Mouse (Mus musculus): ENCODE results near the gene Tmem151a. TPM values are rescaled to one million over a fixed set of nuclear protein-coding genes. Genes with fewer than 3 reads are reported as not detected.

Tmem151a gene
- polyA plus RNA-seq, 1 experiment from 2014 or later: 23.7 TPM

- Histone ChIP-seq H3K4me2 (ENCODE audit: low read depth, low read length) (no peak overlapping the region), H3K27me3 (ENCODE audit: control insufficient read depth, insufficient read depth, low read length) (peaks cover 6% of the 10 kb centered on the region), H3K4me3 (ENCODE audit: low read depth, low read length) (no peak overlapping the region), H3K4me1 (ENCODE audit: control insufficient read depth, insufficient read depth, low read length) (peaks cover 3% of the 10 kb centered on the region; the same call in 1 of the 2 replicates), H3K27ac (ENCODE audit: low read depth, low read length) (no peak overlapping the region), H3K9ac (replicated peaks; ENCODE audit: low read depth, low read length) (no peak overlapping the region), H3K36me3 (ENCODE audit: control insufficient read depth, insufficient read depth, low read length) (no peaks in the 10 kb centered on the region), H3K9me3 (ENCODE audit: control insufficient read depth, low read length) (no peaks in the 10 kb centered on the region)
- 79% methylated on average over 6 of the region's 6 CpGs for WGBS
- ATAC-seq (ENCODE audit: low read depth): no peak
These were observed 22.9 kb downstream of the Tmem151a start for GRCm38 (mm10) chr19:5062446-5062845.

GRCm38 (mm10) chr19:5062041-5062440 lies 23.3 kb downstream of the Tmem151a start:
- Histone ChIP-seq H3K36me3 (ENCODE audit: control insufficient read depth, insufficient read depth, low read length) (no peaks in the 10 kb centered on the region), H3K4me3 (ENCODE audit: low read depth, low read length) (no peak overlapping the region), H3K4me2 (ENCODE audit: low read depth, low read length) (no peak overlapping the region), H3K9ac (replicated peaks; ENCODE audit: low read depth, low read length) (no peak overlapping the region), H3K27ac (ENCODE audit: low read depth, low read length) (no peak overlapping the region), H3K9me3 (ENCODE audit: control insufficient read depth, low read length) (no peaks in the 10 kb centered on the region), H3K27me3 (ENCODE audit: control insufficient read depth, insufficient read depth, low read length) (peaks cover 3% of the 10 kb centered on the region), H3K4me1 (ENCODE audit: control insufficient read depth, insufficient read depth, low read length) (no peaks in the 10 kb centered on the region)
- no peak for ATAC-seq (ENCODE audit: low read depth)
- 91% methylated on average over 5 of the region's 5 CpGs for WGBS

GRCm38 (mm10) chr19:5060365-5061330 lies 24.7 kb downstream of the Tmem151a start:
- Histone ChIP-seq H3K4me3 (ENCODE audit: low read depth, low read length) (no peak overlapping the region), H3K27ac (ENCODE audit: low read depth, low read length) (no peak overlapping the region), H3K4me1 (ENCODE audit: control insufficient read depth, insufficient read depth, low read length) (no peaks in the 10 kb centered on the region), H3K9me3 (ENCODE audit: control insufficient read depth, low read length) (no peaks in the 10 kb centered on the region), H3K36me3 (ENCODE audit: control insufficient read depth, insufficient read depth, low read length) (no peaks in the 10 kb centered on the region), H3K4me2 (ENCODE audit: low read depth, low read length) (no peak overlapping the region), H3K27me3 (ENCODE audit: control insufficient read depth, insufficient read depth, low read length) (no peaks in the 10 kb centered on the region), H3K9ac (replicated peaks; ENCODE audit: low read depth, low read length) (no peak overlapping the region)
- 44% methylated on average over 5 of the region's 5 CpGs for WGBS
- ATAC-seq (ENCODE audit: low read depth): no peak

GRCm38 (mm10) chr19:5058801-5059771 lies 26.2 kb downstream of the Tmem151a start:
- no peaks in the 10 kb centered on the region for H3K36me3 ChIP-seq (ENCODE audit: control insufficient read depth, insufficient read depth, low read length)
- H3K4me1 ChIP-seq (ENCODE audit: control insufficient read depth, insufficient read depth, low read length): no peaks in the 10 kb centered on the region
- no peak for ATAC-seq (ENCODE audit: low read depth)
- 19% methylated on average over 10 of the region's 10 CpGs for WGBS
- H3K9ac ChIP-seq (replicated peaks; ENCODE audit: low read depth, low read length): 0 out of 2 replicates have a peak overlapping the region, but pooled peaks have one; percentile 7
- H3K27ac ChIP-seq (ENCODE audit: low read depth, low read length): no peak overlapping the region
- no peak overlapping the region for H3K4me3 ChIP-seq (ENCODE audit: low read depth, low read length)
- H3K27me3 ChIP-seq (ENCODE audit: control insufficient read depth, insufficient read depth, low read length): no peaks in the 10 kb centered on the region
- no peaks in the 10 kb centered on the region for H3K9me3 ChIP-seq (ENCODE audit: control insufficient read depth, low read length)
- no peak overlapping the region for H3K4me2 ChIP-seq (ENCODE audit: low read depth, low read length)

- no peaks in the 10 kb centered on the region for H3K4me1 ChIP-seq (ENCODE audit: control insufficient read depth, insufficient read depth, low read length)
- 23% methylated on average over 16 of the region's 16 CpGs for WGBS
- no peak for ATAC-seq (ENCODE audit: low read depth)
- H3K4me2 ChIP-seq (ENCODE audit: low read depth, low read length): no peak overlapping the region
- no peak overlapping the region for H3K9ac ChIP-seq (replicated peaks; ENCODE audit: low read depth, low read length)
- no peaks in the 10 kb centered on the region for H3K36me3 ChIP-seq (ENCODE audit: control insufficient read depth, insufficient read depth, low read length)
- H3K9me3 ChIP-seq (ENCODE audit: control insufficient read depth, low read length): no peaks in the 10 kb centered on the region
- peaks cover 3% of the 10 kb centered on the region; the same call in 1 of the 2 replicates for H3K27me3 ChIP-seq (ENCODE audit: control insufficient read depth, insufficient read depth, low read length)
- no peak overlapping the region for H3K4me3 ChIP-seq (ENCODE audit: low read depth, low read length)
- H3K27ac ChIP-seq (ENCODE audit: low read depth, low read length): no peak overlapping the region
These were observed 27.2 kb downstream of the Tmem151a start for GRCm38 (mm10) chr19:5057876-5058775.

GRCm38 (mm10) chr19:5056251-5056650 lies 29.1 kb downstream of the Tmem151a start:
- no peak overlapping the region for H3K9ac ChIP-seq (replicated peaks; ENCODE audit: low read depth, low read length)
- peaks cover 21% of the 10 kb centered on the region for H3K27me3 ChIP-seq (ENCODE audit: control insufficient read depth, insufficient read depth, low read length)
- no peaks in the 10 kb centered on the region for H3K4me1 ChIP-seq (ENCODE audit: control insufficient read depth, insufficient read depth, low read length)
- H3K4me3 ChIP-seq (ENCODE audit: low read depth, low read length): no peak overlapping the region
- no peaks in the 10 kb centered on the region for H3K36me3 ChIP-seq (ENCODE audit: control insufficient read depth, insufficient read depth, low read length)
- H3K9me3 ChIP-seq (ENCODE audit: control insufficient read depth, low read length): no peaks in the 10 kb centered on the region
- no peak overlapping the region for H3K4me2 ChIP-seq (ENCODE audit: low read depth, low read length)
- no peak overlapping the region for H3K27ac ChIP-seq (ENCODE audit: low read depth, low read length)
- WGBS: 13% methylated on average over 6 of the region's 6 CpGs
- no peak for ATAC-seq (ENCODE audit: low read depth)

GRCm38 (mm10) chr19:5053909-5054308 lies 31.4 kb downstream of the Tmem151a start:
- H3K9ac ChIP-seq (replicated peaks; ENCODE audit: low read depth, low read length): no peak overlapping the region

GRCm38 (mm10) chr19:5052853-5053252 lies 32.5 kb downstream of the Tmem151a start:
- no peak overlapping the region for H3K27ac ChIP-seq (ENCODE audit: low read depth, low read length)
- H3K9me3 ChIP-seq (ENCODE audit: control insufficient read depth, low read length): no peaks in the 10 kb centered on the region
- H3K27me3 ChIP-seq (ENCODE audit: control insufficient read depth, insufficient read depth, low read length): peaks cover 30% of the 10 kb centered on the region
- 58% methylated on average over 17 of the region's 17 CpGs for WGBS
- peaks cover 10% of the 10 kb centered on the region; the same call in 1 of the 2 replicates for H3K36me3 ChIP-seq (ENCODE audit: control insufficient read depth, insufficient read depth, low read length)
- H3K4me1 ChIP-seq (ENCODE audit: control insufficient read depth, insufficient read depth, low read length): no peaks in the 10 kb centered on the region
- ATAC-seq (ENCODE audit: low read depth): no peak
- H3K4me3 ChIP-seq (ENCODE audit: low read depth, low read length): no peak overlapping the region
- no peak overlapping the region for H3K9ac ChIP-seq (replicated peaks; ENCODE audit: low read depth, low read length)
- no peak overlapping the region for H3K4me2 ChIP-seq (ENCODE audit: low read depth, low read length)

More at GRCm38 (mm10) chr19:5053909-5054308, 31.4 kb downstream of the Tmem151a start:
- H3K9me3 ChIP-seq (ENCODE audit: control insufficient read depth, low read length): no peaks in the 10 kb centered on the region
- peaks cover 6% of the 10 kb centered on the region; the same call in 1 of the 2 replicates for H3K36me3 ChIP-seq (ENCODE audit: control insufficient read depth, insufficient read depth, low read length)
- H3K27ac ChIP-seq (ENCODE audit: low read depth, low read length): no peak overlapping the region
- ATAC-seq (ENCODE audit: low read depth): no peak
- no peak overlapping the region for H3K4me3 ChIP-seq (ENCODE audit: low read depth, low read length)
- H3K4me2 ChIP-seq (ENCODE audit: low read depth, low read length): no peak overlapping the region
- 18% methylated on average over 9 of the region's 9 CpGs for WGBS
- H3K4me1 ChIP-seq (ENCODE audit: control insufficient read depth, insufficient read depth, low read length): no peaks in the 10 kb centered on the region
- peaks cover 30% of the 10 kb centered on the region for H3K27me3 ChIP-seq (ENCODE audit: control insufficient read depth, insufficient read depth, low read length)

All from neural tube, embryonic 14.5 days (tissue).